Mouse (Mus musculus) brain, embryonic 18.5 days (tissue): ENCODE results near the gene Gpr156.
A peak's percentile ranks its signal among the peaks of the same experiment; 100 is the strongest.

ENCODE experiments used
- DNase-seq: peaks from one replicate; pipeline ENCODE4 v3.0.0-alpha.2; 2012; ENCODE audit warnings: low read depth, low spot score

The Gpr156 gene

GRCm38 (mm10) chr16:37916138-37916817, at the start of gene Gpr156:
TSS of gene Gpr156 (plus strand) at chr16:37916496.
- no peak for DNase-seq

GRCm38 (mm10) chr16:37867791-37868505, 48.3 kb upstream of the Gpr156 start, which contains the start of gene Lrrc58:
TSS of gene Lrrc58 (plus strand) at chr16:37868389.
- peak; percentile 74 for DNase-seq

- DNase-seq: peak; percentile 58
Measured at GRCm38 (mm10) chr16:37868506-37869469, 47.5 kb upstream of the Gpr156 start.

- no peak for DNase-seq
Measured at GRCm38 (mm10) chr16:37869470-37870231, 46.6 kb upstream of the Gpr156 start.

- DNase-seq: no peak
Measured at GRCm38 (mm10) chr16:37871112-37871715, 45.1 kb upstream of the Gpr156 start.

GRCm38 (mm10) chr16:37874501-37875235, 41.6 kb upstream of the Gpr156 start:
- DNase-seq: no peak

- no peak for DNase-seq
Measured at GRCm38 (mm10) chr16:37877406-37877805, 38.9 kb upstream of the Gpr156 start.

- no peak for DNase-seq
Measured at GRCm38 (mm10) chr16:37878951-37879505, 37.3 kb upstream of the Gpr156 start.

- no peak for DNase-seq
Measured at GRCm38 (mm10) chr16:37879750-37880419, 36.4 kb upstream of the Gpr156 start.

GRCm38 (mm10) chr16:37881168-37881567, 35.1 kb upstream of the Gpr156 start:
- no peak for DNase-seq

GRCm38 (mm10) chr16:37888986-37889385, 27.3 kb upstream of the Gpr156 start:
- DNase-seq: no peak

- DNase-seq: no peak
Measured at GRCm38 (mm10) chr16:37892667-37893066, 23.6 kb upstream of the Gpr156 start.

- DNase-seq: no peak
Measured at GRCm38 (mm10) chr16:37893381-37893780, 22.9 kb upstream of the Gpr156 start.

- no peak for DNase-seq
Measured at GRCm38 (mm10) chr16:37893942-37894341, 22.4 kb upstream of the Gpr156 start.

- DNase-seq: no peak
Measured at GRCm38 (mm10) chr16:37898790-37899189, 17.5 kb upstream of the Gpr156 start.

- no peak for DNase-seq
Measured at GRCm38 (mm10) chr16:37899357-37899756, 16.9 kb upstream of the Gpr156 start.

GRCm38 (mm10) chr16:37901318-37901717, 15.0 kb upstream of the Gpr156 start:
- DNase-seq: no peak

- no peak for DNase-seq
Measured at GRCm38 (mm10) chr16:37906456-37906855, 9.8 kb upstream of the Gpr156 start.

GRCm38 (mm10) chr16:37911086-37911485, 5.2 kb upstream of the Gpr156 start:
- no peak for DNase-seq
